Mouse (Mus musculus): ENCODE data around the gene Ergic1.

Ergic1 gene

DNA sequence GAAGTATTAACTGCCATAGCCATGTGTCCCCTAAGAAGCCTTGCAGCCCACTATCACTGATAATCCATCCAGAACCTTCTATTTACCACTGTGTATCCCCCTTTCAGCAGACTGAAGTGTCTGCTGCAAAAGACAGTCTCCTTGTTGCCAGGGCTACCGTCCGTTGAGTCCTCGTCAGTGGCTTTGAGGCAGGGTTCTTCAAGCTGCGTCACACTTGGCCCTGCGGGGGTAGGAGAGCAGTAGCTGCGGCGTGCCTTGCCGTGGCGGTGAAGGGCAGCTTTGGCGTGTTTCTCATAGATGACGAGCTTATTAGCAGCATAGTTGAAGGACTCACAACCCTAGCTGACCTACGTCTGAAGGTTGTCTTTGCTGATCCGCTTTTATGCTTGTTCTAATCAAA is 140.3 kb downstream of the Ergic1 start:
- CTCF ChIA-PET, result no interaction called here
- POLR2A ChIA-PET, result interaction anchor here (1.0 to 3.5 kb wide), 6 partner anchors 11 to 25 kb away, joined by 3 to 17 read pairs (median 8); partner anchors contain the start of gene Crebrf (in 2 of the 4)

DNA sequence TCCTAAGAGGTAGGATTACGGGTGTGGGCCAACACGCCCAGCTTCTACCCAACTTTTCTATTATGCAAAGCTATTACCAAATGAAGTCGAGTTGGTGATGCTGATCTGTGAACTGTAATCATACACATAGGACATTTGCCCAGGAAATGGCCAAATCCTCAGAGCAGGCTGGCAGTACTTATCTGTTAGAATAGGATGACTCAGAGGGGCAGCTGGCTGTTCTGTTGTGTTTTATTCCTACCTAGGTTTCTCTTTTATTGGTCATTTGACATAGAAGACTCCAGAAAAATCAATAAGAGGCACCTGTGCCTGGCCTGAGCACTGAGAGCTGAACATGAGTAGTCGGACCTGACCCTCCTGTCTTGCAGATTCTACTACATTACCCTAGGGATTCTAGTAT is 141.3 kb downstream of the Ergic1 start:
- POLR2A ChIA-PET, result interaction anchor here in 3 of 4 experiments (0.6 to 3.5 kb wide), 18 partner anchors 9 to 635 kb away, joined by 3 to 17 read pairs (median 4); partner anchors contain the start of gene Crebrf (in 2 of the 3)
- CTCF ChIA-PET, result no interaction called here

GRCm38 (mm10) chr17:26703671-26704070 is 142.4 kb downstream of the Ergic1 start:
- CTCF ChIA-PET, result interaction anchor here in 1 of 4 experiments (0.8 kb wide), 1 partner anchor 1310 kb away, joined by 7 read pairs; no protein-coding TSS in a partner anchor
- POLR2A ChIA-PET, result interaction anchor here in 3 of 4 experiments (1.1 to 3.5 kb wide), 5 partner anchors 12 to 195 kb away, joined by 3 to 7 read pairs (median 4); no protein-coding TSS in a partner anchor

DNA sequence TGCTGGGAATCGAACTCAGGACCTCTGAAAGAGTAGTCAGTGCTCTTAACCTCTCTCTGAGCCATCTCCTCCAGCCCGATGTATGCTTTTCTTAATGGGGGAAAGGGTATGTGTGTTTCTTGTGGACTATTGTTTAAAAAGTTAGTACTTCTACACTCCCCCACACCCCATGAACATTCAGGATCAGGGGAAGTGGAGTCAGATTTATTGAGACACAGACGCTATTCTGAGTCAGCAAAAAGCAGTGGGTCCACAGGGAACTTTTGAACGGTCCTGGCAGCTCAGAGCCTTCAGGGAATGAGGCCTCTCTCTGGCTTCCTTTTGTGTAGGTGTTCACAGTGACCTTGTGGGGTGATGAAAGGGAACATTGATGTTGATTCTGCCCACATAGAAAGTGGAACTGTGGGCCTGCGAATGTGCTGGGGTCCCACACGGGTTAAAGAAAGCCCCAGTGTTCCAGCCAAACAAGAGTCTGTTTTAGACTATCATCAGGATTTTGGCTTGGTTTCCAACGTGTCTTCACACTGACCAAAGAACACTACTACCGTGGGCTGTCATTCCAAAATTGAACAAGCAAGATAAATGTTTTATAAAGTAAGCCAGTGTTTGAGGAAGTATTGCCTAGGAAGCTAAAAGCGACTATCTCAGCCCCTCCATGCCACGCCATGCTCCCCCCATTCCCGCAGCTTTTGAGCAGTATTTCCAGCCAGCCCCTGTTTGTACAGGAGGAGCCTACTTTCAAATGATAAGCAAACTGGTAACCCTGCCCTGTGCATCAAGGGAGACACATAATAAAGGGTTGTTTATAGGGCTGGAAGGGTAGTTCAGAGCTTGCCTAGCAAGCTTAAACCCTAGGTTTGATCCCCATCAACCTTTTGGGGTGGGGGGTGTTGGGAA is 144.4 kb downstream of the Ergic1 start:
- CTCF ChIA-PET, result interaction anchor here in 2 of 4 experiments (0.7 to 1.2 kb wide), 3 partner anchors 14 to 257 kb away, joined by 3 to 4 read pairs (median 3); no protein-coding TSS in a partner anchor
- POLR2A ChIA-PET, result interaction anchor here (0.5 to 4.7 kb wide), 18 partner anchors 9 to 785 kb away, joined by 3 to 55 read pairs (median 4); partner anchors contain the start of genes Crebrf (in 4 of the 4), Atp6v0e (in 1 of the 4) and Bnip1 (in 1 of the 4)
